Mouse (Mus musculus): Measurements from ENCODE around the gene Aldh3b1. TPM values are rescaled to one million over a fixed set of nuclear protein-coding genes. Genes with fewer than 3 reads are reported as not detected.

Gene Aldh3b1
- total and polyA plus RNA-seq, 2 experiments: 3.3 to 4.0 TPM

- Histone ChIP-seq H3K27me3 (ENCODE audit: control insufficient read depth, insufficient read depth, low read length) (no peaks in the 10 kb centered on the region), H3K9ac (ENCODE audit: low read depth, low read length) (peak overlapping the region; percentile 81), H3K27ac (replicated peaks; ENCODE audit: insufficient read depth, low read depth, low read length) (peak overlapping the region; percentile 65), H3K4me3 (ENCODE audit: insufficient read depth, low read depth, low read length) (peak overlapping the region; percentile 75), H3K4me1 (ENCODE audit: control insufficient read depth, insufficient read depth, low read length) (peaks cover 5% of the 10 kb centered on the region; the same call in 1 of the 2 replicates), H3K36me3 (ENCODE audit: control insufficient read depth, insufficient read depth, low read length) (no peaks in the 10 kb centered on the region), H3K79me2 (ENCODE audit: control insufficient read depth, insufficient read depth, low read length) (no peaks in the 10 kb centered on the region)
- peak; percentile 69 for DNase-seq (ENCODE audit: extremely low read depth, low read depth, low spot score)
- WGBS: 15% methylated on average over 22 of the region's 22 CpGs
- TF ChIP-seq POLR2A (IDR thresholded peaks at IDR 0.05; ENCODE audit: extremely low read depth, insufficient read depth, low read length) (0 out of 2 replicates have a peak, but pooled peaks have one; percentile 27), CTCF (IDR thresholded peaks at IDR 0.05; ENCODE audit: low read depth, low read length) (no peak)
Measured at GRCm38 (mm10) chr19:3935896-3936850, 6.6 kb upstream of the Aldh3b1 start.

- DNase-seq (ENCODE audit: extremely low read depth, low read depth, low spot score): peak; percentile 77
- H3K79me2 ChIP-seq (ENCODE audit: control insufficient read depth, insufficient read depth, low read length): no peaks in the 10 kb centered on the region
- peak within 1 kb of the TSS; percentile 81 for H3K9ac ChIP-seq (ENCODE audit: low read depth, low read length)
- no peaks in the 10 kb centered on the region for H3K36me3 ChIP-seq (ENCODE audit: control insufficient read depth, insufficient read depth, low read length)
- H3K4me1 ChIP-seq (ENCODE audit: control insufficient read depth, insufficient read depth, low read length): peaks cover 5% of the 10 kb centered on the region; the same call in 1 of the 2 replicates
- no peak for TF ChIP-seq CTCF (IDR thresholded peaks at IDR 0.05; ENCODE audit: low read depth, low read length)
- TF ChIP-seq POLR2A (IDR thresholded peaks at IDR 0.05; ENCODE audit: extremely low read depth, insufficient read depth, low read length): peak; percentile 45; the same call in 1 of the 2 replicates
- H3K27me3 ChIP-seq (ENCODE audit: control insufficient read depth, insufficient read depth, low read length): no peaks in the 10 kb centered on the region
- WGBS: 6% methylated on average over 42 of the region's 42 CpGs
- H3K4me3 ChIP-seq (ENCODE audit: insufficient read depth, low read depth, low read length): peak within 1 kb of the TSS; percentile 75
- peak within 1 kb of the TSS; percentile 65 for H3K27ac ChIP-seq (replicated peaks; ENCODE audit: insufficient read depth, low read depth, low read length)
Measured at GRCm38 (mm10) chr19:3935032-3935895, 5.7 kb upstream of the Aldh3b1 start, which contains the start of gene Unc93b1. Gene Unc93b1, plus strand, starts transcription at chr19:3935186.

GRCm38 (mm10) chr19:3931716-3932115 is 2.1 kb upstream of the Aldh3b1 start:
- Histone ChIP-seq H3K9ac (ENCODE audit: low read depth, low read length) (no peak overlapping the region), H3K27ac (replicated peaks; ENCODE audit: insufficient read depth, low read depth, low read length) (no peak overlapping the region), H3K4me3 (ENCODE audit: insufficient read depth, low read depth, low read length) (no peak overlapping the region), H3K79me2 (ENCODE audit: control insufficient read depth, insufficient read depth, low read length) (no peaks in the 10 kb centered on the region), H3K36me3 (ENCODE audit: control insufficient read depth, insufficient read depth, low read length) (no peaks in the 10 kb centered on the region), H3K4me1 (ENCODE audit: control insufficient read depth, insufficient read depth, low read length) (peaks cover 13% of the 10 kb centered on the region; the same call in 1 of the 2 replicates), H3K27me3 (ENCODE audit: control insufficient read depth, insufficient read depth, low read length) (no peaks in the 10 kb centered on the region)
- TF ChIP-seq POLR2A (IDR thresholded peaks at IDR 0.05; ENCODE audit: extremely low read depth, insufficient read depth, low read length) (no peak), CTCF (IDR thresholded peaks at IDR 0.05; ENCODE audit: low read depth, low read length) (no peak)
- DNase-seq (ENCODE audit: extremely low read depth, low read depth, low spot score): peak; percentile 50
- 91% methylated on average over 9 of the region's 9 CpGs for WGBS

GRCm38 (mm10) chr19:3930262-3931057 is 852 bp upstream of the Aldh3b1 start:
- Histone ChIP-seq H3K79me2 (ENCODE audit: control insufficient read depth, insufficient read depth, low read length) (no peaks in the 10 kb centered on the region), H3K36me3 (ENCODE audit: control insufficient read depth, insufficient read depth, low read length) (no peaks in the 10 kb centered on the region), H3K4me3 (ENCODE audit: insufficient read depth, low read depth, low read length) (no peak overlapping the region), H3K9ac (ENCODE audit: low read depth, low read length) (no peak overlapping the region), H3K4me1 (ENCODE audit: control insufficient read depth, insufficient read depth, low read length) (peaks cover 10% of the 10 kb centered on the region; the same call in 1 of the 2 replicates), H3K27ac (replicated peaks; ENCODE audit: insufficient read depth, low read depth, low read length) (peak overlapping the region; percentile 9), H3K27me3 (ENCODE audit: control insufficient read depth, insufficient read depth, low read length) (no peaks in the 10 kb centered on the region)
- DNase-seq (ENCODE audit: extremely low read depth, low read depth, low spot score): no peak
- TF ChIP-seq POLR2A (IDR thresholded peaks at IDR 0.05; ENCODE audit: extremely low read depth, insufficient read depth, low read length) (no peak), CTCF (IDR thresholded peaks at IDR 0.05; ENCODE audit: low read depth, low read length) (no peak)
- WGBS: 74% methylated on average over 21 of the region's 21 CpGs

GRCm38 (mm10) chr19:3928779-3929178 is 829 bp downstream of the Aldh3b1 start:
- no peak for TF ChIP-seq CTCF (IDR thresholded peaks at IDR 0.05; ENCODE audit: low read depth, low read length)
- TF ChIP-seq POLR2A (IDR thresholded peaks at IDR 0.05; ENCODE audit: extremely low read depth, insufficient read depth, low read length): no peak
- peaks cover 10% of the 10 kb centered on the region; the same call in 1 of the 2 replicates for H3K4me1 ChIP-seq (ENCODE audit: control insufficient read depth, insufficient read depth, low read length)
- no peaks in the 10 kb centered on the region for H3K36me3 ChIP-seq (ENCODE audit: control insufficient read depth, insufficient read depth, low read length)
- no peak for DNase-seq (ENCODE audit: extremely low read depth, low read depth, low spot score)
- no peak overlapping the region for H3K9ac ChIP-seq (ENCODE audit: low read depth, low read length)
- H3K27ac ChIP-seq (replicated peaks; ENCODE audit: insufficient read depth, low read depth, low read length): no peak overlapping the region
- WGBS: 84% methylated on average over 4 of the region's 4 CpGs
- no peaks in the 10 kb centered on the region for H3K79me2 ChIP-seq (ENCODE audit: control insufficient read depth, insufficient read depth, low read length)
- no peaks in the 10 kb centered on the region for H3K27me3 ChIP-seq (ENCODE audit: control insufficient read depth, insufficient read depth, low read length)
- H3K4me3 ChIP-seq (ENCODE audit: insufficient read depth, low read depth, low read length): no peak overlapping the region
